Mouse (Mus musculus) liver, postnatal 0 days (tissue): ENCODE results near the gene Kif12. TPM values are rescaled to one million over a fixed set of nuclear protein-coding genes. Genes with fewer than 3 reads are reported as not detected.

Source experiments
- ATAC-seq: fragments of 200-750 bp; cut with Nextera tagmentation; 2 replicates; pipeline ENCODE4 v1.8.0; 2017; ENCODE audit warnings: mild to moderate bottlenecking, moderate library complexity
- DNase-seq: peaks from one replicate; pipeline ENCODE4 v3.0.0-alpha.2; 2016
- H3K27ac ChIP-seq: fragments of 300-500 bp; sonication (generic); 2 replicates; pipeline ENCODE4 v1.5.1; 2014; ENCODE audit warnings: antibody characterized with exemption, moderate library complexity, mild to moderate bottlenecking, low read depth
- H3K27me3 ChIP-seq: fragments of 300-500 bp; sonication (generic); 2 replicates; pipeline ENCODE4 v1.6.1; 2014; ENCODE audit warnings: low read length, control low read depth, mixed read lengths; ENCODE audit not compliant: insufficient read depth
- H3K36me3 ChIP-seq: fragments of 300-500 bp; sonication (generic); replicated peaks from 2 replicates; pipeline ENCODE4 v1.6.1; 2014; ENCODE audit warnings: mild to moderate bottlenecking, control low read depth, low read length, moderate library complexity, mixed read lengths; ENCODE audit not compliant: insufficient read depth
- H3K4me1 ChIP-seq: fragments of 300-500 bp; sonication (generic); 2 replicates; pipeline ENCODE4 v1.6.1; 2014; ENCODE audit warnings: antibody characterized with exemption, mild to moderate bottlenecking, control low read depth; ENCODE audit not compliant: insufficient read depth
- H3K4me2 ChIP-seq: fragments of 300-500 bp; sonication (generic); 2 replicates; pipeline ENCODE4 v1.6.1; 2014; ENCODE audit warnings: low read depth, mild to moderate bottlenecking, low read length, moderate library complexity, mixed read lengths
- H3K4me3 ChIP-seq: fragments of 300-500 bp; sonication (generic); 2 replicates; pipeline ENCODE4 v1.5.1; 2014; ENCODE audit warnings: low read depth, low read length
- H3K9ac ChIP-seq: fragments of 300-500 bp; sonication (generic); replicated peaks from 2 replicates; pipeline ENCODE4 v1.6.1; 2014; ENCODE audit warnings: mild to moderate bottlenecking, moderate library complexity
- H3K9me3 ChIP-seq: fragments of 300-500 bp; sonication (generic); 2 replicates; pipeline ENCODE4 v1.6.1; 2016; ENCODE audit warnings: mild to moderate bottlenecking, control low read depth, low read length, mixed read lengths
- CTCF ChIP-seq: sonication (generic); IDR thresholded peaks from 2 replicates; pipeline ENCODE4 v1.5.1; 2016; ENCODE audit warnings: antibody characterized with exemption, low read depth
- EP300 ChIP-seq: IDR thresholded peaks from 2 replicates; pipeline ENCODE4 v1.6.1; 2016; ENCODE audit warnings: antibody characterized with exemption, low read depth, mild to moderate bottlenecking
- WGBS: fragments of 180-500 bp; shearing (Covaris S2); extraction: QIAGEN DNeasy Blood & Tissue Kit; methylation state at CpG from one replicate; pipeline ENCODE4 v1.1.7; 2014; ENCODE audit not compliant: insufficient replicate concordance; 5-methylcytosine and 5-hydroxymethylcytosine counted together
- polyA plus RNA-seq: library from polyadenylated mRNA; unstranded; fragments of >200 nt; fragmentation: Nextera tagmentation; extraction: Ambion mirVana; gene quantifications from 2 replicates; pipeline ENCODE4 v1.2.1, GENCODE M21; 2015

Gene Kif12
- polyA plus RNA-seq, 1 experiment from 2014 or later = 0.59 TPM

- no peak overlapping the region for H3K9ac ChIP-seq
- ATAC-seq (peak; percentile 62), DNase-seq (peak; percentile 78)
- 65% methylated on average over 5 of the region's 5 CpGs for WGBS
- peaks cover 15% of the 10 kb centered on the region; the same call in 1 of the 2 replicates for H3K36me3 ChIP-seq
- H3K27me3 ChIP-seq = no peaks in the 10 kb centered on the region
- no peak overlapping the region for H3K4me3 ChIP-seq
- H3K9me3 ChIP-seq = no peaks in the 10 kb centered on the region
- no peaks in the 10 kb centered on the region for H3K4me1 ChIP-seq
- H3K27ac ChIP-seq = no peak overlapping the region
- TF ChIP-seq EP300 = no peak
- TF ChIP-seq CTCF = peak; percentile 94
- no peak overlapping the region for H3K4me2 ChIP-seq
Measured at GRCm38 (mm10) chr4:63118639-63119437, 53.1 kb downstream of the Kif12 start.

Other genes starting within 250 kb of the Kif12 start
- gene Zfp618, start 206.6 kb downstream of the Kif12 start, polyA plus RNA-seq = 4.5 and 7.4 TPM in 2 replicates
- gene Ambp, start 17.3 kb downstream of the Kif12 start, polyA plus RNA-seq = 2,449 and 2,507 TPM in 2 replicates
- gene Col27a1, start 41.9 kb upstream of the Kif12 start, polyA plus RNA-seq = 2.1 and 2.8 TPM in 2 replicates
- gene Orm1, start 172.4 kb upstream of the Kif12 start, polyA plus RNA-seq = 2.5 and 4.5 TPM in 2 replicates
- gene Orm3, start 184.0 kb upstream of the Kif12 start, polyA plus RNA-seq = not detected in 2 replicates
- not detected in 2 replicates for gene Orm2, start 190.3 kb upstream of the Kif12 start, polyA plus RNA-seq
- gene Akna, start 231.2 kb upstream of the Kif12 start, polyA plus RNA-seq = 4.6 and 5.2 TPM in 2 replicates